22 mouse cellular contexts compared by ENCODE assay signal in the genomic region with DNA sequence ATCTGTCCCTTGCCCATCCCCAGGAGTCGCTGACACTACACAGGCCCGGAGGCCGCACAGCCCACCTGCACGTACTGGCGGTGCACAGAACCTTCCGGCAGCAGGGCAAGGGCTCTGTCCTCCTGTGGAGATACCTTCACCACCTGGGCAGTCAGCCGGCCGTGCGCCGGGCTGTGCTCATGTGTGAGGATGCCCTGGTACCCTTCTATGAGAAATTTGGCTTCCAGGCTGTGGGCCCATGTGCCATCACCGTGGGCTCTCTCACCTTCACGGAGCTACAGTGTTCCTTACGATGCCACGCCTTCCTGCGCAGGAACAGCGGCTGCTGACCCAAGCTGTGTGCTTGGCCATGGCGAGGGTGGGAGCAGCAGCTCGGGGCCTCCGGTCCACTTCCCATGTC. TPM values are rescaled to one million over a fixed set of nuclear protein-coding genes. Genes with fewer than 3 reads are reported as not detected.
DNase-seq lines count a peak whose midpoint lies in the region; ATAC-seq and TF ChIP-seq lines count a peak whose summit lies in the region.
"Had no signal": no experiment of that assay in that cellular context is flagged by ENCODE, and none has a peak within 500 bp of the region (broad histone marks: within the 10 kb centered on the region; RNA-seq: fewer than 3 reads in every experiment).

No protein-coding gene starts in this region.

- ATAC-seq in forebrain, embryonic 15.5 days (replicated peaks) = no peak
- no peak for ATAC-seq in heart, embryonic 12.5 days (ENCODE audit: insufficient number of reproducible peaks, low FRiP score)
- ATAC-seq in heart, embryonic 11.5 days (replicated peaks; ENCODE audit: insufficient number of reproducible peaks, low FRiP score, low TSS enrichment) = no peak
- ATAC-seq: CD4-positive, CD25-positive, alpha-beta regulatory T cell, adult 4 months; forebrain, embryonic 14.5 days; forebrain, postnatal 0 days had no signal

- TF ChIP-seq CTCF in E14TG2a.4 (conservative IDR thresholded peaks at IDR 0.05; ENCODE audit: low read length) = no peak

- H3K4me2 ChIP-seq in forebrain, embryonic 15.5 days (replicated peaks) = no peak overlapping the region
- H3K4me2 ChIP-seq in heart, embryonic 12.5 days = no peak overlapping the region
- no peak overlapping the region for H3K4me2 ChIP-seq in heart, embryonic 11.5 days
- H3K4me2 ChIP-seq: embryonic facial prominence, embryonic 12.5 days; forebrain, embryonic 12.5 days had no signal

- H3K36me3 ChIP-seq in forebrain, embryonic 10.5 days (replicated peaks) = 0 out of 2 replicates have a peak, but pooled peaks cover 7% of the 10 kb centered on the region
- H3K36me3 ChIP-seq in forebrain, embryonic 15.5 days = no peaks in the 10 kb centered on the region
- peaks cover 50% of the 10 kb centered on the region for H3K36me3 ChIP-seq in heart, embryonic 12.5 days
- peaks cover 3% of the 10 kb centered on the region for H3K36me3 ChIP-seq in heart, embryonic 11.5 days (ENCODE audit: control insufficient read depth, insufficient read depth, low read length)
- H3K36me3 ChIP-seq in E14TG2a.4 (ENCODE audit: insufficient read depth, low read length) = peaks cover 47% of the 10 kb centered on the region
- H3K36me3 ChIP-seq: forebrain, embryonic 12.5 days had no signal

- H3K9me3 ChIP-seq in forebrain, embryonic 10.5 days = no peaks in the 10 kb centered on the region
- H3K9me3 ChIP-seq in forebrain, embryonic 15.5 days = no peaks in the 10 kb centered on the region
- no peaks in the 10 kb centered on the region for H3K9me3 ChIP-seq in heart, embryonic 12.5 days (replicated peaks)
- no peaks in the 10 kb centered on the region for H3K9me3 ChIP-seq in heart, embryonic 11.5 days (replicated peaks; ENCODE audit: control insufficient read depth, low read length)
- no peaks in the 10 kb centered on the region for H3K9me3 ChIP-seq in E14TG2a.4 (ENCODE audit: low read length)
- H3K9me3 ChIP-seq: embryonic facial prominence, embryonic 10.5 days; embryonic facial prominence, embryonic 12.5 days; forebrain, embryonic 12.5 days had no signal

- H3K9ac ChIP-seq in forebrain, embryonic 15.5 days (replicated peaks) = no peak overlapping the region
- 0 out of 2 replicates have a peak overlapping the region, but pooled peaks have one; percentile 10 for H3K9ac ChIP-seq in heart, embryonic 12.5 days
- no peak overlapping the region for H3K9ac ChIP-seq in heart, embryonic 11.5 days (ENCODE audit: low read depth, low read length)
- H3K9ac ChIP-seq: embryonic facial prominence, embryonic 12.5 days; forebrain, embryonic 12.5 days; forebrain, postnatal 0 days had no signal

- DNase-seq in forebrain, embryonic 10.5 days (ENCODE audit: extremely low spot score, low spot score) = no peak
- DNase-seq: adrenal gland, adult 2 months; adrenal gland, postnatal 10 days; adrenal gland, postnatal 25 days; B cell, adult 2 months; cerebellum, adult 11 months; cerebellum, adult 18-20 months; cerebellum, adult 8-10 months; cerebellum, adult 9-11 months; cerebellum, postnatal 14 days; forebrain, postnatal 0 days had no signal

- H3K27ac ChIP-seq in forebrain, embryonic 10.5 days = 0 out of 2 replicates have a peak overlapping the region, but pooled peaks have one; percentile 52
- no peak overlapping the region for H3K27ac ChIP-seq in forebrain, embryonic 15.5 days (replicated peaks)
- no peak overlapping the region for H3K27ac ChIP-seq in heart, embryonic 12.5 days (ENCODE audit: poor library complexity, severe bottlenecking)
- H3K27ac ChIP-seq in heart, embryonic 11.5 days (ENCODE audit: low read depth, low read length) = no peak overlapping the region
- H3K27ac ChIP-seq: embryonic facial prominence, embryonic 10.5 days; embryonic facial prominence, embryonic 12.5 days; forebrain, embryonic 12.5 days had no signal

- no peaks in the 10 kb centered on the region for H3K27me3 ChIP-seq in forebrain, embryonic 10.5 days (ENCODE audit: poor library complexity, severe bottlenecking)
- no peaks in the 10 kb centered on the region for H3K27me3 ChIP-seq in forebrain, embryonic 15.5 days
- no peaks in the 10 kb centered on the region for H3K27me3 ChIP-seq in heart, embryonic 12.5 days (replicated peaks)
- no peaks in the 10 kb centered on the region for H3K27me3 ChIP-seq in heart, embryonic 11.5 days (ENCODE audit: control insufficient read depth, insufficient read depth, low read length)
- H3K27me3 ChIP-seq in E14TG2a.4 (ENCODE audit: insufficient read depth, low read length) = 0 out of 2 replicates have a peak, but pooled peaks cover 5% of the 10 kb centered on the region
- H3K27me3 ChIP-seq: CH12.LX; embryonic facial prominence, embryonic 12.5 days; forebrain, embryonic 12.5 days had no signal

- H3K4me1 ChIP-seq in forebrain, embryonic 10.5 days = peaks cover 11% of the 10 kb centered on the region
- H3K4me1 ChIP-seq in forebrain, embryonic 15.5 days = peaks cover 17% of the 10 kb centered on the region
- H3K4me1 ChIP-seq in heart, embryonic 12.5 days (replicated peaks) = 0 out of 2 replicates have a peak, but pooled peaks cover 4% of the 10 kb centered on the region
- no peaks in the 10 kb centered on the region for H3K4me1 ChIP-seq in heart, embryonic 11.5 days (ENCODE audit: control insufficient read depth, insufficient read depth, low read length)
- peaks cover 46% of the 10 kb centered on the region for H3K4me1 ChIP-seq in E14TG2a.4 (replicated peaks; ENCODE audit: low read depth, low read length)

- no peak overlapping the region for H3K4me3 ChIP-seq in forebrain, embryonic 10.5 days
- H3K4me3 ChIP-seq in forebrain, embryonic 15.5 days = no peak overlapping the region
- H3K4me3 ChIP-seq in heart, embryonic 12.5 days = no peak overlapping the region
- H3K4me3 ChIP-seq in heart, embryonic 11.5 days (ENCODE audit: low read depth, low read length) = no peak overlapping the region
- H3K4me3 ChIP-seq in E14TG2a.4 (replicated peaks; ENCODE audit: low read length) = peak overlapping the region; percentile 56
- H3K4me3 ChIP-seq: embryonic facial prominence, embryonic 10.5 days; embryonic facial prominence, embryonic 12.5 days; forebrain, embryonic 12.5 days had no signal

- WGBS in forebrain, embryonic 10.5 days = 90% methylated on average over 19 of the region's 19 CpGs
- 90% methylated on average over 19 of the region's 19 CpGs for WGBS in forebrain, embryonic 15.5 days
- 86% methylated on average over 19 of the region's 19 CpGs for WGBS in heart, embryonic 12.5 days
- WGBS in heart, embryonic 11.5 days (ENCODE audit: insufficient replicate concordance) = 87% methylated on average over 19 of the region's 19 CpGs

RNA-seq across cellular contexts. Expression of a gene that starts 10.5 kb away (rescaled TPM):
- not detected in 2 replicates for polyA plus RNA-seq in forebrain, embryonic 10.5 days (2016; fragmentation: Nextera tagmentation; extraction: Ambion mirVana)
- 0.15 TPM in 1 of 2 replicates, not detected in the other for polyA plus RNA-seq in forebrain, embryonic 15.5 days (2015; fragmentation: Nextera tagmentation; extraction: Ambion mirVana)
- not detected in 2 replicates for polyA plus RNA-seq in heart, embryonic 12.5 days (2016; fragmentation: Nextera tagmentation; extraction: Ambion mirVana)
- polyA plus RNA-seq in heart, embryonic 11.5 days (2014; fragmentation: Nextera tagmentation; extraction: Ambion mirVana) = not detected in 2 replicates
- polyA plus RNA-seq: adrenal gland, adult 2 months; CD4-positive, CD25-positive, alpha-beta regulatory T cell, adult 4 months; embryonic facial prominence, embryonic 10.5 days; embryonic facial prominence, embryonic 12.5 days; embryonic facial prominence, embryonic 14.5 days had no signal

RNA-seq across cellular contexts. Expression of a gene that starts 15.5 kb away (rescaled TPM):
- polyA plus RNA-seq in forebrain, embryonic 10.5 days (2016; fragmentation: Nextera tagmentation; extraction: Ambion mirVana) = 9.2 and 10.5 TPM in 2 replicates
- 22.4 and 27.3 TPM in 2 replicates for polyA plus RNA-seq in forebrain, embryonic 15.5 days (2015; fragmentation: Nextera tagmentation; extraction: Ambion mirVana)
- 18.1 and 19.9 TPM in 2 replicates for polyA plus RNA-seq in heart, embryonic 12.5 days (2016; fragmentation: Nextera tagmentation; extraction: Ambion mirVana)
- 14.7 and 17.1 TPM in 2 replicates for polyA plus RNA-seq in heart, embryonic 11.5 days (2014; fragmentation: Nextera tagmentation; extraction: Ambion mirVana)

RNA-seq across cellular contexts. Expression of a gene that starts 30.1 kb away (rescaled TPM):
- 3.5 and 4.0 TPM in 2 replicates for polyA plus RNA-seq in forebrain, embryonic 10.5 days (2016; fragmentation: Nextera tagmentation; extraction: Ambion mirVana)
- polyA plus RNA-seq in forebrain, embryonic 15.5 days (2015; fragmentation: Nextera tagmentation; extraction: Ambion mirVana) = 1.3 and 1.4 TPM in 2 replicates
- 7.5 and 8.1 TPM in 2 replicates for polyA plus RNA-seq in heart, embryonic 12.5 days (2016; fragmentation: Nextera tagmentation; extraction: Ambion mirVana)
- polyA plus RNA-seq in heart, embryonic 11.5 days (2014; fragmentation: Nextera tagmentation; extraction: Ambion mirVana) = 5.0 and 6.0 TPM in 2 replicates

RNA-seq across cellular contexts. Expression of a gene that starts 56.6 kb away (rescaled TPM):
- polyA plus RNA-seq in forebrain, embryonic 10.5 days (2016; fragmentation: Nextera tagmentation; extraction: Ambion mirVana) = 0.62 and 1.1 TPM in 2 replicates
- 2.0 and 2.4 TPM in 2 replicates for polyA plus RNA-seq in forebrain, embryonic 15.5 days (2015; fragmentation: Nextera tagmentation; extraction: Ambion mirVana)
- polyA plus RNA-seq in heart, embryonic 12.5 days (2016; fragmentation: Nextera tagmentation; extraction: Ambion mirVana) = 0.73 TPM in 1 of 2 replicates, not detected in the other
- polyA plus RNA-seq in heart, embryonic 11.5 days (2014; fragmentation: Nextera tagmentation; extraction: Ambion mirVana) = 0.35 and 0.92 TPM in 2 replicates
- polyA plus RNA-seq: CD4-positive, CD25-positive, alpha-beta regulatory T cell, adult 4 months had no signal

RNA-seq across cellular contexts. Expression of a gene that starts 57.3 kb away (rescaled TPM):
- 2.5 and 2.9 TPM in 2 replicates for polyA plus RNA-seq in forebrain, embryonic 10.5 days (2016; fragmentation: Nextera tagmentation; extraction: Ambion mirVana)
- polyA plus RNA-seq in forebrain, embryonic 15.5 days (2015; fragmentation: Nextera tagmentation; extraction: Ambion mirVana) = 15.8 and 16.4 TPM in 2 replicates
- polyA plus RNA-seq in heart, embryonic 12.5 days (2016; fragmentation: Nextera tagmentation; extraction: Ambion mirVana) = 1.3 and 1.4 TPM in 2 replicates
- 1.1 and 1.2 TPM in 2 replicates for polyA plus RNA-seq in heart, embryonic 11.5 days (2014; fragmentation: Nextera tagmentation; extraction: Ambion mirVana)
- polyA plus RNA-seq: CD4-positive, CD25-positive, alpha-beta regulatory T cell, adult 4 months had no signal
